ENCODE assay signal across 13 mouse cellular contexts in the genomic region with DNA sequence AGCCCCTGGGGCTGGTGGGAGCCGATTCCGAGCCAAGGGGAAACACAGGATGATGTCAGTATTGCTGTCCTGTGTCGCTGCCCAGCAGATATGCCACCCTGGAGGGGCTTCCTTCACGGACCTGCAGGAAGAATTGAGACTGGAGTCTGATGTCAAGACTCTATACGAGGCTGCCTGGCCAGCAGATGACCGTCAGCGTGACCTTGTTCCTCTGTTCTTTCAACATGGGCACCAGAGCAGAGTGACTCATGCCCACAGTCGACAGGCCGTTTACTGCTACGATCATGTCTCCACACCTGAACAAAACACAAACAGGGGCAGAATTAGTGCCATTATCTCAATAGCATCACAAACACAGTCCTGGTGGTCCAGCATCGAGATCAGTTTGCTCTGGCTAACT. TPM values are rescaled to one million over a fixed set of nuclear protein-coding genes. Genes with fewer than 3 reads are reported as not detected.
DNase-seq lines count a peak whose midpoint lies in the region.
"Had no signal": no experiment of that assay in that cellular context is flagged by ENCODE, and none has a peak within 500 bp of the region (broad histone marks: within the 10 kb centered on the region; RNA-seq: fewer than 3 reads in every experiment).

No protein-coding gene starts in this region.

- intact Hi-C loops in heart, postnatal 25 days (cut with DNase I), result no loop called here

- DNase-seq in adrenal gland, adult (ENCODE audit: inconsistent age in 2 of 2, low spot score in 1 of 2), result peak; percentile 63 to 81
- DNase-seq in adrenal gland, adult 2 months, result peak; percentile 71
- DNase-seq in adrenal gland, postnatal 10 days, result peak; percentile 54
- DNase-seq in adrenal gland, postnatal 25 days, result peak; percentile 38
- DNase-seq in right cerebral cortex, postnatal 36 days (ENCODE audit: low spot score in 2 of 2), result no peak
- DNase-seq in heart, postnatal 25 days (ENCODE audit: low spot score), result no peak
- no peak for DNase-seq in thymus, postnatal 0 days (ENCODE audit: low spot score)
- no peak for DNase-seq in layer of hippocampus, postnatal 25 days (ENCODE audit: extremely low spot score in 1 of 2, low spot score in 1 of 2)
- DNase-seq: cerebellum, adult 11-12 months; cerebellum, adult 2 months; cerebellum, adult 9-10 months; cerebellum, postnatal 10 days; forebrain, postnatal 0 days had no signal

RNA-seq across cellular contexts. Expression of a gene that starts 55.2 kb away (rescaled TPM):
- 10 to 100 TPM; 29.0 to 39.8 TPM for total RNA-seq in adrenal gland, adult 2 months (2021)
- polyA plus RNA-seq in adrenal gland, adult 2 months (2012; rRNA removed), result 8.6 and 9.5 TPM in 2 replicates
- total RNA-seq in adrenal gland, postnatal 10 days (2021), result 10 to 100 TPM; 28.9 to 36.7 TPM
- 30.4 and 40.9 TPM in 2 replicates for total RNA-seq in adrenal gland, postnatal 25 days (2021)
- total RNA-seq in heart, postnatal 25 days (2021), result 10 to 100 TPM; 20.4 to 23.4 TPM
- polyA plus RNA-seq in thymus, postnatal 0 days (2015; fragmentation: Nextera tagmentation; extraction: Ambion mirVana), result 28.4 and 31.3 TPM in 2 replicates
- 10 to 100 TPM; 17.4 to 18.4 TPM for total RNA-seq in layer of hippocampus, postnatal 25 days (2021)

RNA-seq across cellular contexts. Expression of a gene that starts 57.6 kb away (rescaled TPM):
- total RNA-seq in adrenal gland, adult 2 months (2021), result 10 to 100 TPM; 13.0 to 13.4 TPM
- polyA plus RNA-seq in adrenal gland, adult 2 months (2012; rRNA removed), result 33.1 and 38.5 TPM in 2 replicates
- total RNA-seq in adrenal gland, postnatal 10 days (2021), result 10 to 100 TPM; 17.0 to 18.3 TPM
- total RNA-seq in adrenal gland, postnatal 25 days (2021), result 13.9 and 14.0 TPM in 2 replicates
- 10 to 100 TPM; 10.1 to 10.7 TPM for total RNA-seq in heart, postnatal 25 days (2021)
- polyA plus RNA-seq in thymus, postnatal 0 days (2015; fragmentation: Nextera tagmentation; extraction: Ambion mirVana), result 8.8 and 11.1 TPM in 2 replicates
- total RNA-seq in layer of hippocampus, postnatal 25 days (2021), result 1 to 10 TPM; 4.9 to 5.2 TPM

RNA-seq across cellular contexts. Expression of a gene that starts 58.1 kb away (rescaled TPM):
- total RNA-seq in adrenal gland, adult 2 months (2021), result 100 to 1,000 TPM; 111 to 124 TPM
- polyA plus RNA-seq in adrenal gland, adult 2 months (2012; rRNA removed), result 42.9 and 45.9 TPM in 2 replicates
- 100 to 1,000 TPM; 145 to 159 TPM for total RNA-seq in adrenal gland, postnatal 10 days (2021)
- 126 and 128 TPM in 2 replicates for total RNA-seq in adrenal gland, postnatal 25 days (2021)
- 10 to 100 TPM; 73.2 to 73.8 TPM for total RNA-seq in heart, postnatal 25 days (2021)
- polyA plus RNA-seq in thymus, postnatal 0 days (2015; fragmentation: Nextera tagmentation; extraction: Ambion mirVana), result 188 and 189 TPM in 2 replicates
- 10 to 100 TPM; 68.6 to 72.4 TPM for total RNA-seq in layer of hippocampus, postnatal 25 days (2021)

Comparison
In these comparisons a context has a peak if more than half of its experiments do, and no peak if none do; other contexts are left out.
1. DNase-seq: peak in adrenal gland, adult (2 of 2), adrenal gland, adult 2 months (single experiment), adrenal gland, postnatal 10 days (single experiment) and adrenal gland, postnatal 25 days (single experiment); none in right cerebral cortex, postnatal 36 days (0 of 2), heart, postnatal 25 days (single experiment), thymus, postnatal 0 days (single experiment) and layer of hippocampus, postnatal 25 days (0 of 2).